Mouse (Mus musculus) hindbrain, embryonic 15.5 days (tissue): Measurements from ENCODE around the gene Col1a1. TPM values are rescaled to one million over a fixed set of nuclear protein-coding genes. Genes with fewer than 3 reads are reported as not detected.

Source experiments
- ATAC-seq: fragments of 200-750 bp; cut with Nextera tagmentation; 2 replicates; pipeline ENCODE4 v1.8.0; 2017; ENCODE audit warnings: low read depth, moderate number of reproducible peaks, moderate TSS enrichment; ENCODE audit not compliant: low FRiP score
- H3K27ac ChIP-seq: fragments of 300-500 bp; sonication (generic); replicated peaks from 2 replicates; pipeline ENCODE4 v1.5.1; 2015; ENCODE audit warnings: mild to moderate bottlenecking, inconsistent platforms
- H3K27me3 ChIP-seq: fragments of 300-500 bp; sonication (generic); 2 replicates; pipeline ENCODE4 v1.6.1; 2015; ENCODE audit warnings: control low read depth, inconsistent platforms
- H3K36me3 ChIP-seq: fragments of 300-500 bp; sonication (generic); 2 replicates; pipeline ENCODE4 v1.6.1; 2015; ENCODE audit warnings: control low read depth, inconsistent platforms
- H3K4me1 ChIP-seq: fragments of 300-500 bp; sonication (generic); replicated peaks from 2 replicates; pipeline ENCODE4 v1.6.1; 2015; ENCODE audit warnings: control low read depth, inconsistent platforms
- H3K4me2 ChIP-seq: fragments of 300-500 bp; sonication (generic); 2 replicates; pipeline ENCODE4 v1.6.1; 2015; ENCODE audit warnings: moderate library complexity, mild to moderate bottlenecking, inconsistent platforms
- H3K4me3 ChIP-seq: fragments of 300-500 bp; sonication (generic); 2 replicates; pipeline ENCODE4 v1.5.1; 2015; ENCODE audit warnings: mild to moderate bottlenecking, inconsistent platforms
- H3K9ac ChIP-seq: fragments of 300-500 bp; sonication (generic); 2 replicates; pipeline ENCODE4 v1.6.1; 2015; ENCODE audit warnings: inconsistent platforms
- H3K9me3 ChIP-seq: fragments of 300-500 bp; sonication (generic); 2 replicates; pipeline ENCODE4 v1.6.1; 2016; ENCODE audit warnings: control low read depth, inconsistent platforms
- WGBS: fragments of 180-500 bp; shearing (Covaris S2); methylation state at CpG from one replicate; pipeline ENCODE4 v1.1.7; 2015; 5-methylcytosine and 5-hydroxymethylcytosine counted together
- polyA plus RNA-seq: library from polyadenylated mRNA; unstranded; fragments of >200 nt; fragmentation: Nextera tagmentation; extraction: Ambion mirVana; gene quantifications from 2 replicates; pipeline ENCODE4 v1.2.1, GENCODE M21; 2015

The Col1a1 gene
- polyA plus RNA-seq, 1 experiment from 2014 or later = 120 TPM

DNA sequence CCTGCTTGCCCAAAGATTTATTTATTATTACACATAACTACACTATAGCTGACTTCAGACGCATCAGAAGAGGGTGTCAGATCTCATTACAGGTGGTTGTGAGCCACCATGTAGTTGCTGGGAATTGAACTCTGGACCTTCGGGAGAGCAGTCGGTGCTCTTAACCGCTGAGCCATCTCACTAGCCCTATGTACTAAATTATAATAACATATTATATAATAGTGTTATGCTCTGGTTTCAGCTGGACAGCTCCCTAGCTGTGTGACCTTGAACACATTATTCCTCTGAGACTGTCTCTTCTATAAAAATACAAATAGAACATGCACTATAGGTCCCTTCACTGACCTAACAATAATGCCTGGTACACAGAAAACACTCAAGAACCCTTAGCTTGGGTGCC, 11.0 kb upstream of the Col1a1 start:
- no peak overlapping the region for H3K4me3 ChIP-seq
- H3K36me3 ChIP-seq = no peaks in the 10 kb centered on the region
- peaks cover 4% of the 10 kb centered on the region for H3K4me1 ChIP-seq
- no peaks in the 10 kb centered on the region for H3K27me3 ChIP-seq
- H3K9ac ChIP-seq = no peak overlapping the region
- no peak for ATAC-seq
- no peak overlapping the region for H3K4me2 ChIP-seq
- no peak overlapping the region for H3K27ac ChIP-seq
- H3K9me3 ChIP-seq = no peaks in the 10 kb centered on the region
- 91% methylated on average over 4 of the region's 4 CpGs for WGBS

DNA sequence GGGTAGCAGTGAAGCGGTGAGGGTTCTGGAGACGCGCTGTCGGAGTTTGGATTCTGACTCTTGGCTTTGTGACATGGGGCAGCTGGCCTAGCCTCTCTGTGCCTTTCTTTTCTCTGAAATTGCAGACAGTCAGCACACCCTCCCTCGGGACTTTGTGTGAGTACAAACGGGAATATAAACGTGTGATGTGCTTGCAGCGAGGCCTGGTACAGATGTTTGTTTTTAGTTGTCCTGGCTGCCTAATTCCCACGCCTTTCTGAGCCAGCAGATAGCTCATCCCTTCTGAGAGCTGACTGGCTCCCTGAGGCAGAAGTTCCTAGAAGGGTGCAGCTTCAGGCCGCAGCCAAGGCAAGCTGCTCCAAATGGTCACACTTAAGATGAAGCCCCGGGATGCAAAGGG, 9.6 kb upstream of the Col1a1 start:
- ATAC-seq = no peak
- no peak overlapping the region for H3K4me3 ChIP-seq
- H3K36me3 ChIP-seq = no peaks in the 10 kb centered on the region
- H3K27ac ChIP-seq = no peak overlapping the region
- H3K9me3 ChIP-seq = no peaks in the 10 kb centered on the region
- no peak overlapping the region for H3K9ac ChIP-seq
- peaks cover 4% of the 10 kb centered on the region for H3K4me1 ChIP-seq
- 0 out of 2 replicates have a peak, but pooled peaks cover 2% of the 10 kb centered on the region for H3K27me3 ChIP-seq
- H3K4me2 ChIP-seq = no peak overlapping the region
- 69% methylated on average over 11 of the region's 11 CpGs for WGBS

DNA sequence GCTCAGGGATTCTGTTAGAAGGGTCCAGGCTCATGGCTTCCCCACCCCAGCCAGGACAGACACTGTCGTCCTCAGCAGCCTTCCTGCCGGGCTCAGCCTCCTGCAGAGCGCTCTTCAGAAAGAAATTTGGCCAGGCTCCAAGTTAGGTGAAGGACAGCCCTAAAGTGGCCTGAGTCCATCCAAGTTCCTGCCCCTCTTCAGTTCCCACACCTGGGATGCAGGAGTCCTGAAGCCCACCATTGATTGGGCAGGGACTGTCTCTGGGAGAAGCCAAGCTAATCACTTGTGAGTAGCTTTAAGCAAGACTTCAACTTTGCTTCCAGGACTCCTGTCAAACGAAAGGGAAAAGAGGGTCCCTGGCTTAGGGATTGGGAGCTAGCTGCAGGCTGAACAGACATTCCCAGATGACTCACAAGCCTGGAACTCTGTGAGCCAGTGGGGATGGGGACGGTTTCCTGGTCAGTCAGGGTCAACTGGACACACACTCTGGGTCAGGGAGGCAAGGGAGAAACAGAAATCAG, 8.2 kb upstream of the Col1a1 start:
- Histone ChIP-seq H3K4me1 (peaks cover 4% of the 10 kb centered on the region), H3K27me3 (peaks cover 12% of the 10 kb centered on the region; the same call in 1 of the 2 replicates), H3K9ac (no peak overlapping the region), H3K4me3 (no peak overlapping the region), H3K36me3 (no peaks in the 10 kb centered on the region), H3K4me2 (no peak overlapping the region), H3K27ac (no peak overlapping the region), H3K9me3 (no peaks in the 10 kb centered on the region)
- ATAC-seq = no peak
- whole genome bisulfite sequencing = 32% methylated on average over 5 of the region's 5 CpGs

DNA sequence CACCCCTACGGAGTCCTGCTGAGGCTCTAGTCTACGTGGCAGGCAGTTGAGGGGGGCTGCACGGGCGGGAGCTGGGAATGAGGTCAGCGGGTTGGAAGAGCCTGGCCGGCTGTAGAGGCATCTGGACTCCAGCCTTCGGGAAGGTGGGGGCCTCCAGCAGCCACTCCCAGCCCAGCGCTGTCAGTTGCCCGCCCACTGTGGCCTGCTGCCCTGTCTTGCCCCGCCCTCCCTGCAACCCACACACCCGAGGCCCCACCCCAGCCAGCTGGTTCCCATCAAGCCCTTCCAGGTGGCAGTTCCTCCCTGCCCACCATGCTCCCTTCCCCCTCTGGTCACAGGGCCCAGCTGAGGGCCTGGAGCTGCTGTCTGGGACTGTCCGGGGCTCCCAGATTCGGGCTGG, 7.2 kb upstream of the Col1a1 start:
- Histone ChIP-seq H3K9me3 (no peaks in the 10 kb centered on the region), H3K4me1 (peaks cover 4% of the 10 kb centered on the region), H3K4me3 (no peak overlapping the region), H3K36me3 (no peaks in the 10 kb centered on the region), H3K4me2 (no peak overlapping the region), H3K27ac (no peak overlapping the region), H3K27me3 (peaks cover 21% of the 10 kb centered on the region), H3K9ac (no peak overlapping the region)
- ATAC-seq = peak; percentile 56; the same call in 1 of the 2 replicates
- 2% methylated on average over 13 of the region's 13 CpGs for WGBS

DNA sequence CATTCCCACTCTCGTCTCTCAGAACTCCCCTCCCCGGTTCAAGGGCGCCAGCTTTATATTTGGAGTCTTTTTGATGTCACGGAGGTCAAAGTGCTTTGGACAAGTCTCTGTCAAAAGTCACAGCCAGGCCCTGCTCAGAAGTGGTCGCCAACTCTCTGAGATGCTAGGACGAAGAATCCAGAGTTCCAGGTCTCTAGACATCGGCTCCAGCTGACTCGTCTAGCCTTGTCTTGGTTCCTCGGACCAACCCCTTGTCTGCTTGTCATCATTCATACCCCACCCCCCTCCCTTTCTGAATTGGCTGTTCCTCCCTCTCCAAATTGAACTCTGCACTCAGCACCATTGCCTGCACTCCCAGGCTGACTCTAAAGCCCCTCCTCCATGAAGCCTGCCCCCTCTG, 6.4 kb upstream of the Col1a1 start:
- Histone ChIP-seq H3K27me3 (peaks cover 28% of the 10 kb centered on the region), H3K4me1 (peaks cover 4% of the 10 kb centered on the region), H3K27ac (no peak overlapping the region), H3K36me3 (no peaks in the 10 kb centered on the region), H3K9ac (no peak overlapping the region), H3K4me2 (no peak overlapping the region), H3K4me3 (no peak overlapping the region), H3K9me3 (no peaks in the 10 kb centered on the region)
- 56% methylated on average over 9 of the region's 9 CpGs for WGBS
- ATAC-seq = no peak

DNA sequence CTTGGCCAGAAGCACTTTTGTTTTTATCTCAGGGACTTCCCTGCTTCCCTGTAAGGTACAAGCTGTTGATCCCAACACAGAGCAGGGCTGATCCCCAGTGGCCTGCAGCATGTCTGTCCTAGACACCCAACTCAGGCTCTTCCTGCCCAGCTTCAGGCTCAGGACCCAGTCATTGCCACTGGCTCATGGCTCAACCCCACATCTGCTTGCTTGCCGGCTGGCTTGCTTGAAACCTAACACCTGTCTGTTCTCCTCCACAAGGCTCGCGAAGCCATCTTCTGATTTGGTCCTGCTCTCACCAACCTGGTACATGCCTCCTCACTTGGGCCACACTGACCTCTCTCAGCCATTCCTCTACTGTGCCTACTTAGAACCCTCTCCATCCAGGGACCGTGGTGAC, 5.9 kb upstream of the Col1a1 start:
- H3K4me1 ChIP-seq = peaks cover 4% of the 10 kb centered on the region
- WGBS = 71% methylated on average over 4 of the region's 4 CpGs
- H3K27me3 ChIP-seq = peaks cover 29% of the 10 kb centered on the region
- no peak for ATAC-seq
- H3K36me3 ChIP-seq = no peaks in the 10 kb centered on the region
- no peak overlapping the region for H3K4me2 ChIP-seq
- no peak overlapping the region for H3K9ac ChIP-seq
- no peak overlapping the region for H3K27ac ChIP-seq
- no peak overlapping the region for H3K4me3 ChIP-seq
- no peaks in the 10 kb centered on the region for H3K9me3 ChIP-seq

DNA sequence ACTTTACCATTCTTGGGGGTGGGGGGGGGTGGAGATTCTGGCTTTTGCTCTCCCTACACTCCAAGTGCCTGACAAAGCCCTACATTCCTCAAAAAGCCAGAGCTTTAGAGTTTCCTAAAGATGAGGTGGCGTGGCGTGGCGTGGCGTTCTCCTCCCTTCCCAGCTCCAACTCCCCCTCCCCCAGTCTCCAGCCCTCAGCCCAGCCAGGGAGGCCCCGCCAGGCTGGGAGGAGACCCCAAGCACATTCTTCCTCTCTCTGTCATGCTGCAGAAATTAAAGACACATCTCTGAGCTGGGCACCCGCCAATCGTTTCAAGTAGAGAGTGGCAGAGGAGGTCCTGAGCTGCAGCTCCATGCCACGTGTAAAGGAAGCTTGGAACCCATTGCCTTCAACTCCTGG, 2.4 kb upstream of the Col1a1 start:
- Histone ChIP-seq H3K27me3 (peaks cover 61% of the 10 kb centered on the region), H3K4me1 (peaks cover 19% of the 10 kb centered on the region), H3K9ac (no peak overlapping the region), H3K27ac (no peak overlapping the region), H3K36me3 (no peaks in the 10 kb centered on the region), H3K9me3 (no peaks in the 10 kb centered on the region), H3K4me2 (no peak overlapping the region), H3K4me3 (no peak overlapping the region)
- WGBS = 26% methylated on average over 8 of the region's 8 CpGs
- ATAC-seq = no peak

DNA sequence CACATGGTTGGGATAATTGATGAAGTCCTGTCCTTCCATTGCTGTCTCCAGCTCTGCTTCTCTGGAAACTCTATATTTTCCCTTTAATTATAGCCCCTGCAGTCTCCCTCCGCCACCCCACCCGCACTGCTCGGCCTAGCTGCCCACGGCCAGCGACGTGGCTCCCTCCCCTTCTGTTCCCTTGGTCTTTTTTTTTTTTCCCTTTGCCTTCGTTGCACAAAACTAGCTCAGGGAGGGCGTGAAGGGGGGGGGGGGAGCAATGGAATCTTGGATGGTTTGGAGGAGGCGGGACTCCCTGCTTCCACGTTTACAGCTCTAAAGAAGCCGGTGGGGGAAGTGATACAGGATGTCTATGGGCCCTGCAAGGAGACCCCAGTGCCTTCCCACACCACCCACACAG, 1.5 kb upstream of the Col1a1 start:
- H3K4me2 ChIP-seq = no peak overlapping the region
- WGBS = 40% methylated on average over 11 of the region's 11 CpGs
- peaks cover 70% of the 10 kb centered on the region for H3K27me3 ChIP-seq
- no peak overlapping the region for H3K9ac ChIP-seq
- H3K36me3 ChIP-seq = no peaks in the 10 kb centered on the region
- H3K4me3 ChIP-seq = no peak overlapping the region
- H3K9me3 ChIP-seq = no peaks in the 10 kb centered on the region
- H3K27ac ChIP-seq = no peak overlapping the region
- no peak for ATAC-seq
- H3K4me1 ChIP-seq = peaks cover 16% of the 10 kb centered on the region

DNA sequence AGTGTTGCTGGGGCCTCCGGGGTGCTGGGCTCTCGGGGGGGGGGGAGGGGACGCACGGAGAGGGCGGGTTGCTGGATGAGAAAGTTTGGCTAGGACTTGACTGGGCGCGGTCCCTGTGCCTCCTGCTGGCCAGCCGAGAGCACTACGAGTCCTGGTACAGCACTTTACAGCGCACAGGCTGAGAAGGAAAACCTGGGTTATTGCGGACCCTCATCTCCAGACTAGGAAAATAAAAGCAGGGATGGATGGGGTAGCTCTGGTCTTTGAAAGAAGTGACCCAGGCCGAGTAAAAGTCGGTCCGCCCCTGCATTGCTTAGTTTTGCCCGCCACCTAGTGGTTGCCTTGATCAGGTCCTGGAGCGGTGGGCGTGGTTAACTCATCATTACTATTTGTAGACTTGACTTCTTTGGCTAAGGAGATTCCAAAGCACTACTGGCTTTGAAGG, 849 bp downstream of the Col1a1 start:
- no peak overlapping the region for H3K9ac ChIP-seq
- peak; percentile 84 for ATAC-seq
- peaks cover 70% of the 10 kb centered on the region for H3K27me3 ChIP-seq
- H3K27ac ChIP-seq = no peak overlapping the region
- no peaks in the 10 kb centered on the region for H3K36me3 ChIP-seq
- under 1% methylated on average over 15 of the region's 17 CpGs for WGBS
- H3K9me3 ChIP-seq = no peaks in the 10 kb centered on the region
- H3K4me1 ChIP-seq = peaks cover 16% of the 10 kb centered on the region
- peak overlapping the region; percentile 32 for H3K4me3 ChIP-seq
- peak overlapping the region; percentile 69 for H3K4me2 ChIP-seq

DNA sequence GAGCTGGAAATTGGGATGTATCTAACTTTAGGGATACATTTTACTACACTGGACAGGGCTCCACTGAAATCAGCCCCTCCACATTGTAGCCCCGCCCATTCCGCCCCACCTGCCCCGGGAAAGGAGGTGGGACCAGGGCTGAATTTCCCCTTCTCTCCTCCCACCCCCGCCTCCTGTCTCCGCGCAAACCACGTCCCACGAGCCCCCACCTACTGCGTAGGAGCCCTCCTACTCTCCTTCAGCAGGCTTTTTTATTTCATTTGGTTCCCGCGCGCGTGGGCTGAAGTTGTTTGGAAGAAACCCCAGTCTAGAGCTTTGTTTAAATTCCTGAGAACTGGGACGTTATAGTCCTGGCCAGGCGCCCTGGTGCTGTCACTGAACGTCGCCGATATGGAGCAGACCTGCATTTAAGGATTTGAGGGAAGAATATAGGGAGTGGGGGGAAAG, 1.3 kb downstream of the Col1a1 start:
- peak overlapping the region; percentile 69 for H3K4me2 ChIP-seq
- no peak overlapping the region for H3K9ac ChIP-seq
- H3K9me3 ChIP-seq = no peaks in the 10 kb centered on the region
- under 1% methylated on average over 18 of the region's 18 CpGs for WGBS
- H3K27me3 ChIP-seq = peaks cover 67% of the 10 kb centered on the region
- H3K4me3 ChIP-seq = peak overlapping the region; percentile 32
- ATAC-seq = peak; percentile 52; the same call in 1 of the 2 replicates
- H3K4me1 ChIP-seq = peaks cover 16% of the 10 kb centered on the region
- H3K27ac ChIP-seq = no peak overlapping the region
- H3K36me3 ChIP-seq = no peaks in the 10 kb centered on the region

DNA sequence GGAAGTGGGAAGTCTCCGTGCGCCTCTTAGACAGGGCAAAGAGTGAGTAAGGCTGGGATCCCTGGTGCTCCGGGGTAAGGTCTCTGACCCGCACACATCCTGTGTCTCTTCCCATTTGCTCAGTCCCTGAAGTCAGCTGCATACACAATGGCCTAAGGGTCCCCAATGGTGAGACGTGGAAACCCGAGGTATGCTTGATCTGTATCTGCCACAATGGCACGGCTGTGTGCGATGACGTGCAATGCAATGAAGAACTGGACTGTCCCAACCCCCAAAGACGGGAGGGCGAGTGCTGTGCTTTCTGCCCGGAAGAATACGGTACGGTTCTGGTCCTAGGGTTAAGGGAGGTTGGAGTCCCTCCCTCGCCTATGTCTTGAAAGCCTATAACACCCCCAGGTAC, 1.8 kb downstream of the Col1a1 start:
- WGBS = 3% methylated on average over 15 of the region's 15 CpGs
- Histone ChIP-seq H3K27me3 (peaks cover 65% of the 10 kb centered on the region), H3K4me3 (peak overlapping the region; percentile 32), H3K36me3 (no peaks in the 10 kb centered on the region), H3K4me1 (peaks cover 16% of the 10 kb centered on the region), H3K4me2 (peak overlapping the region; percentile 69), H3K9ac (no peak overlapping the region), H3K27ac (no peak overlapping the region), H3K9me3 (no peaks in the 10 kb centered on the region)
- no peak for ATAC-seq

DNA sequence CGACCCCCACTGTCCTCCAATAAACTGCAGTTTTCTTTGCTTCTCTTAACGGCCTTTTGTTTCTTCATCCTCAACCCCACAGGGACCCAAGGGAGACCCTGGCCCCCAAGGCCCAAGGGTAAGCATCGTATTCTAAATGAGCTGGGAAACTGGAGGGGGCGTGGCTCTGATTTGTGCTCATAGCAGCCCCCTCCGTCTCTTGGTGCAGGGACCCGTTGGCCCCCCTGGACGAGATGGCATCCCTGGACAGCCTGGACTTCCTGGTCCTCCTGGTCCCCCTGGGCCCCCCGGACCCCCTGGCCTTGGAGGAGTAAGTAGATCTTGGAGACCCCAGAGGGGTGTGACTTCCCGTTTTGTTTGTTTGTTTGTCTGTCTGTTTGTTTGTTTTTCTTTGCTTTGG, 2.3 kb downstream of the Col1a1 start:
- Histone ChIP-seq H3K27ac (no peak overlapping the region), H3K9me3 (no peaks in the 10 kb centered on the region), H3K27me3 (peaks cover 60% of the 10 kb centered on the region), H3K36me3 (no peaks in the 10 kb centered on the region), H3K4me2 (peak overlapping the region; percentile 69), H3K9ac (no peak overlapping the region), H3K4me3 (peak overlapping the region; percentile 32; the same call in 1 of the 2 replicates), H3K4me1 (peaks cover 16% of the 10 kb centered on the region)
- no peak for ATAC-seq
- 23% methylated on average over 9 of the region's 9 CpGs for WGBS

DNA sequence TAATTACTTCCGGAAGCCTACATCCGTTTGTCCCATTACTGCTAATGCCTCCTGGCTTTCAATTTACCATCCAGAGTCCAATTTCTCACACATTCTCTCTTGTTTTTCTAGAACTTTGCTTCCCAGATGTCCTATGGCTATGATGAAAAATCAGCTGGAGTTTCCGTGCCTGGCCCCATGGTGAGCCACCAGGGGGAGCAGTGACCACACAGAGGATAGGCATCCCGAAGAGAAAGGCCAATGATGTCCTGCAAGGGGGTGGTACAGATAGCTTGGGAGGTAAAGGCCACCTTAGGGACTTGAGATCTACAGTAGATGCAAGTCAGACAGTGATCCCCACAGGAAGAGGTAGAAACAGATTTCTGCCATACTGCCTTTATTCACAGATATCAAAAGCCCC, 3.3 kb downstream of the Col1a1 start:
- Histone ChIP-seq H3K4me3 (no peak overlapping the region), H3K4me2 (no peak overlapping the region), H3K9me3 (no peaks in the 10 kb centered on the region), H3K27me3 (peaks cover 51% of the 10 kb centered on the region), H3K4me1 (peaks cover 16% of the 10 kb centered on the region), H3K9ac (no peak overlapping the region), H3K36me3 (no peaks in the 10 kb centered on the region), H3K27ac (no peak overlapping the region)
- ATAC-seq = no peak
- WGBS = 26% methylated on average over 4 of the region's 4 CpGs
